Mouse (Mus musculus) kidney, postnatal 4 days (tissue): ENCODE measurements around the gene Ctf2.

Experiments
- DNase-seq, 2 experiments: peaks; one replicate each; pipeline ENCODE4 v3.0.0; 2021; ENCODE audit warnings: mixed read lengths in 2 of 2

The Ctf2 gene

GRCm38 (mm10) chr7:127685304-127686018 is 46.5 kb downstream of the Ctf2 start:
- DNase-seq, result peak; percentile 34 to 45

DNA sequence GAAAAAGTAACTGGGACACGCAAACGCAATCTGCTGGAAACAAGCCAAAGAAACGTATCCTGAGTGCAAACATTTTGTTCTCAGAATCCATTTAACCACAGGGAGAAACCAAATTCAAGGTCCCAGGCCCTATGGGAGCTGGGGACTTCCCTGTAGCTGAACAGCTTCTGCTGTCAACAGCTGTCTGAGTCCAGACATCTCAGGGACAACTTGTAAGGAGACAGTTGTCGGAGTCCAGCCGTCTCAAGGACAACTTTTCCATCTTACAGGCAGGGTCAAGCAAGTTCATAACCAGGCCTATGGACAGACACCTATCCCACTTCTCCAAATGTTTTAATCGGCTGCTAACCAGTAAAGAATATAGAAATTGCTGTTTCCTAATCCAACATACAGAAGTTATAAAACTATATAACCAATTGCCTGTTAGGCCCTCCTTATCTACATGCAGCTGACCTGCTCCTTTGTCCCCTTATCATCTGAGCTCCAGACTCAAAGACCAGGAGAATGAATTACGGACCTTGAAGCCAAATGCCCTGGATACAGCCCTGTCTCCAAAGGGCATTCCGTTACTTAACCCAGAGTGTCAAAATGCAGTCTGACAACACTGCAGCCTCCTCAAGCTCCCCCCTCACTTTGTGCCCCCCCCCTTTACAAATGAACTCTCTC is 49.9 kb downstream of the Ctf2 start:
- no peak for DNase-seq

DNA sequence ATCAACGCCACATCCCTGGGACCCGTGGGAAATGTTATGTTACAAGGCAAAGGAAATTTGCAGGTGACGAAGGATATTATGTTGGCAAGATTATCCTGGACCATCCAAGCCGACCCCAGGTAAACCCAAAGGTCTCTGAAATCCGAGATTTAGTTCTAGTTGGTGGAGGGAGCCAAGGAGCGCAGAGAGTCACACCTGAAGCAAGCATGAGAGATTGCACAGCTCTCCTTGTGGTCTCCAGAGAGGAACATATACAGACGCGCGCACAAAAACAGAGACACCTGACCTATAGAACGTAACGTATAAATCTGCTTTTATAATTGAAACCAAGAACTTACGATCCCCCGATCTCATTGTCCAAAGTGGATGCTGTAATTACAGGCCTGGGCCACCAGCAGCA is 51.4 kb downstream of the Ctf2 start:
- no peak for DNase-seq

- no peak for DNase-seq
Measured at GRCm38 (mm10) chr7:127678811-127679210, 53.2 kb downstream of the Ctf2 start.

GRCm38 (mm10) chr7:127677609-127678008 is 54.4 kb downstream of the Ctf2 start:
- no peak for DNase-seq

GRCm38 (mm10) chr7:127677077-127677476 is 54.9 kb downstream of the Ctf2 start:
- peak; percentile 73 to 80 for DNase-seq

GRCm38 (mm10) chr7:127675391-127675811 is 56.6 kb downstream of the Ctf2 start:
- DNase-seq, result no peak

- peak; percentile 90 to 92 for DNase-seq
Measured at GRCm38 (mm10) chr7:127674977-127675376, 57.0 kb downstream of the Ctf2 start.

DNA sequence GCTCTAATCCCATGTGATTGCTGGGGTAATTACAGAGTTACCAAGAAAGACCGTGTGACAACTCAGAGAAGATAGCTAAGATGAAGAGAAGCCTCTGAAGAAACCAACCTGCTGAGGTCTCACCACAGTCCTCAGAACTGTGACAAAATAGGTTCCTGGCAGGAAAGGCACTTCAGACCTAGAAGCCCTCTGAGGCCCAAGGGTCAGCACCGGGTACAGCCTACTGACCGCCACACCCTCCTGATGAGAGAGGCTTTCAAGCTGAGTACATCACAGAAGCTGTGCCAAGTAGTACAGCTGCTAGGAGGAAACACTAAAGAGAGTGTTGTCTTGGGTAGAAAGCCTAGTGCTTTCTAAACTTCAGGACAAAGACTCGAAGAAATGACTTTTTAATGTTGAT is 59.2 kb downstream of the Ctf2 start:
- DNase-seq, result no peak

DNA sequence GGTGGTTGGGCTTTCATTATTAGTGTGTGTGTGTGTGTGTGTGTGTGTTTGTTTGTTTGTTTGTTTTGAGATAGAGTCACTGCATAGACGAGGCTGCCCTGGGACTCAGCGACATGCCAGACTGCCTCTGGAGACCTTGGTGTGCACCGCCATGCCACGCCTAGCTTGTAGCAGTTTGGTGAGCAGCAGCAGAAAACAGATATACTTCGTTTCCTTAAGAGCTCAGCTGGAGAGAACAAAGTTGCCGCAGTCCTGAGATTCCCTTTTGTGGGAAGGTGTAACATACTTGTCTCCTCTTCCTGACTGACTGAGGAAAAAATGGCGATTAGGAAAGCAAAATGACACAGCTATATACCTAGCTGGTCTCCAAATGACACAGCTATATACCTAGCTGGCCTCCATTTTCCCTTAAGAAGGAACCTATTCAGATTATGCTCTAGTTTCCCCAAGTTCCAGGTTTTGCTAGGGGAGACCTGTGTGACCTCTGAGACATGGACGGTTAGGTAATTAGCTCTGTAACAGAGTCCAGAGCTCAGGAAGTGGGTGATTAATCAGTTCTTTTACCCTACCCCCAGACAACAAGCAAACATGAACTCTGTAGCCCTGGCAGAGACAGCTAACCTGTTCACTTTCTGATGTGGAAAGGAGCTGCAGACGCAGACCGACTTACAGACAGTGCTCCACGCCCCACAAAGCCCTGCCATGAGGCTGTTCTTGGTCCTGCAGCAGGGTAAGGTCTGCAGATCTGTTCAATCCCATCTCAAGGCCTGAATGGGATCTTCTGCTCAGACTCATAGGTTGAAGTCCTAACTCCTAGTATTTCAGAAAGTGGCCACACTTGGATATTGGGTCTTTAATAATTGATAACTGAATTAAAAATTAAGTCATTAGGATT is 59.8 kb downstream of the Ctf2 start:
- no peak for DNase-seq
